In genomic region chr5:123317992-123318391, GRCm38 (mm10) we compare ENCODE assay signal across 8 mouse cellular contexts. TPM values are rescaled to one million over a fixed set of nuclear protein-coding genes. Genes with fewer than 3 reads are reported as not detected.
DNase-seq lines count a peak whose midpoint lies in the region; ATAC-seq lines count a peak whose summit lies in the region.

No protein-coding gene starts in this region.

- H3K9ac ChIP-seq in hindbrain, embryonic 11.5 days (ENCODE audit: low read depth, low read length): no peak overlapping the region
- H3K9ac ChIP-seq in hindbrain, embryonic 12.5 days: no peak overlapping the region
- H3K9ac ChIP-seq in liver, embryonic 15.5 days: no peak overlapping the region

- H3K4me3 ChIP-seq in hindbrain, embryonic 10.5 days: peak overlapping the region; percentile 30; the same call in 1 of the 2 replicates
- H3K4me3 ChIP-seq in hindbrain, embryonic 11.5 days (ENCODE audit: low read depth, low read length): no peak overlapping the region
- no peak overlapping the region for H3K4me3 ChIP-seq in hindbrain, embryonic 12.5 days
- H3K4me3 ChIP-seq in liver, embryonic 15.5 days (replicated peaks): peak overlapping the region; percentile 35

- no peak for ATAC-seq in hindbrain, embryonic 11.5 days (ENCODE audit: low FRiP score)
- peak; percentile 23 for ATAC-seq in activated CD4-positive, CD25-positive, alpha-beta regulatory T cell, adult 4 months
- no peak for ATAC-seq in hindbrain, embryonic 12.5 days (ENCODE audit: low FRiP score)
- no peak for ATAC-seq in liver, embryonic 15.5 days (ENCODE audit: insufficient read depth)

- WGBS in hindbrain, embryonic 10.5 days: 34% methylated on average over 6 of the region's 6 CpGs
- 30% methylated on average over 6 of the region's 6 CpGs for WGBS in hindbrain, embryonic 11.5 days
- 24% methylated on average over 6 of the region's 6 CpGs for WGBS in hindbrain, embryonic 12.5 days
- 18% methylated on average over 6 of the region's 6 CpGs for WGBS in liver, embryonic 15.5 days (ENCODE audit: insufficient replicate concordance)

- no peak for DNase-seq in hindbrain, embryonic 10.5 days (ENCODE audit: low spot score)
- no peak for DNase-seq in hindbrain, embryonic 11.5 days (ENCODE audit: low spot score)
- peak; percentile 66 for DNase-seq in thymus, postnatal 0 days (ENCODE audit: low spot score)
- no peak for DNase-seq in left cerebral cortex, postnatal 36 days (ENCODE audit: low spot score in 2 of 2)
- no peak for DNase-seq in ovary, postnatal 10 days (ENCODE audit: low spot score)

- intact Hi-C loops in left cerebral cortex, postnatal 36 days (cut with DNase I): no loop called here

- no peaks in the 10 kb centered on the region for H3K36me3 ChIP-seq in hindbrain, embryonic 10.5 days
- no peaks in the 10 kb centered on the region for H3K36me3 ChIP-seq in hindbrain, embryonic 11.5 days (ENCODE audit: control insufficient read depth, insufficient read depth, low read length)
- no peaks in the 10 kb centered on the region for H3K36me3 ChIP-seq in hindbrain, embryonic 12.5 days
- no peaks in the 10 kb centered on the region for H3K36me3 ChIP-seq in liver, embryonic 15.5 days (replicated peaks)

- peaks cover 37% of the 10 kb centered on the region for H3K4me1 ChIP-seq in hindbrain, embryonic 10.5 days (replicated peaks)
- H3K4me1 ChIP-seq in hindbrain, embryonic 11.5 days (replicated peaks; ENCODE audit: control insufficient read depth, insufficient read depth, low read length): peaks cover 7% of the 10 kb centered on the region
- peaks cover 25% of the 10 kb centered on the region for H3K4me1 ChIP-seq in hindbrain, embryonic 12.5 days
- peaks cover 9% of the 10 kb centered on the region for H3K4me1 ChIP-seq in liver, embryonic 15.5 days (replicated peaks)

- H3K4me2 ChIP-seq in hindbrain, embryonic 11.5 days (replicated peaks; ENCODE audit: low read depth, low read length): no peak overlapping the region
- H3K4me2 ChIP-seq in hindbrain, embryonic 12.5 days (replicated peaks): peak overlapping the region; percentile 15; the same call in 1 of the 2 replicates
- H3K4me2 ChIP-seq in liver, embryonic 15.5 days: peak overlapping the region; percentile 54

- no peaks in the 10 kb centered on the region for H3K9me3 ChIP-seq in hindbrain, embryonic 10.5 days
- H3K9me3 ChIP-seq in hindbrain, embryonic 11.5 days (ENCODE audit: control insufficient read depth, low read length): no peaks in the 10 kb centered on the region
- H3K9me3 ChIP-seq in hindbrain, embryonic 12.5 days (replicated peaks): no peaks in the 10 kb centered on the region
- H3K9me3 ChIP-seq in liver, embryonic 15.5 days (replicated peaks): no peaks in the 10 kb centered on the region

- H3K27ac ChIP-seq in hindbrain, embryonic 10.5 days: no peak overlapping the region
- H3K27ac ChIP-seq in hindbrain, embryonic 11.5 days (ENCODE audit: low read depth, low read length): no peak overlapping the region
- peak overlapping the region; percentile 17; the same call in 1 of the 2 replicates for H3K27ac ChIP-seq in hindbrain, embryonic 12.5 days
- no peak overlapping the region for H3K27ac ChIP-seq in liver, embryonic 15.5 days (replicated peaks)

- no peaks in the 10 kb centered on the region for H3K27me3 ChIP-seq in hindbrain, embryonic 10.5 days (ENCODE audit: insufficient read depth, poor library complexity, severe bottlenecking)
- H3K27me3 ChIP-seq in hindbrain, embryonic 11.5 days (ENCODE audit: control insufficient read depth, insufficient read depth, low read length): no peaks in the 10 kb centered on the region
- H3K27me3 ChIP-seq in hindbrain, embryonic 12.5 days: no peaks in the 10 kb centered on the region
- no peaks in the 10 kb centered on the region for H3K27me3 ChIP-seq in liver, embryonic 15.5 days

RNA-seq across cellular contexts. Expression of gene Bcl7a, which starts 25.6 kb away (rescaled TPM):
- 42.9 and 48.0 TPM in 2 replicates for polyA plus RNA-seq in hindbrain, embryonic 10.5 days (2016; fragmentation: Nextera tagmentation; extraction: Ambion mirVana)
- polyA plus RNA-seq in hindbrain, embryonic 11.5 days (2014; fragmentation: Nextera tagmentation; extraction: Ambion mirVana): 56.8 and 63.7 TPM in 2 replicates
- polyA plus RNA-seq in activated CD4-positive, CD25-positive, alpha-beta regulatory T cell, adult 4 months (2017; shearing (Covaris generic)): 1 to 10 TPM; 5.3 to 6.0 TPM
- polyA plus RNA-seq in hindbrain, embryonic 12.5 days (2016; fragmentation: Nextera tagmentation; extraction: Ambion mirVana): 56.6 and 59.9 TPM in 2 replicates
- 5.6 and 5.9 TPM in 2 replicates for polyA plus RNA-seq in liver, embryonic 15.5 days (2015; fragmentation: Nextera tagmentation; extraction: Ambion mirVana)
- 17.6 and 21.5 TPM in 2 replicates for polyA plus RNA-seq in thymus, postnatal 0 days (2015; fragmentation: Nextera tagmentation; extraction: Ambion mirVana)
- total RNA-seq in left cerebral cortex, postnatal 36 days (2021): 10 to 100 TPM; 69.0 to 71.7 TPM

Comparison
In these comparisons a context has a peak if more than half of its experiments do, and no peak if none do; other contexts are left out.
1. H3K4me3 ChIP-seq: peak in hindbrain, embryonic 10.5 days (single experiment) and liver, embryonic 15.5 days (single experiment); none in hindbrain, embryonic 11.5 days (single experiment) and hindbrain, embryonic 12.5 days (single experiment).